Mouse (Mus musculus): ENCODE data around the gene Defb25. TPM values are rescaled to one million over a fixed set of nuclear protein-coding genes. Genes with fewer than 3 reads are reported as not detected.
A peak's percentile ranks its signal among the peaks of the same experiment; 100 is the strongest.

Gene Defb25
- total and polyA plus RNA-seq, 2 experiments from 2014 or later: not detected

DNA sequence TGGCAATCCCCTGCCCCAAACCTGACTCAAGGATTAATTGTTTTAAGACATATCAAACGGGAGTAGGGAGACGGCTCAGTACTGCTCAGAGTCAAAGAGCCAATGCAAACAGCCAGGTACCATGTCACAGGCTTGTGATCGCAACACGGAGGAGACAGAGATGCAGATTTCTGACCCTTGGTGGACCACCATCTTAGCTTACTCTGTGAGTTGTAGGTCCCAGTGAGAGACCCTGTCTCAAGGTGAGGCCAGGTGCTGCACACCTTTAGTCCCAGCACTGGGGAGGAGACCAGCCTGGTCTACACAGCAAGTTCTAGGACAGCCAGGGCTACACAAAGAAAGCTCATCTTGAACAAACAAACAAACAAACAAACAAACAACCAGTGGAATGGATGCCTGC, 14.5 kb upstream of the Defb25 start:
- Histone ChIP-seq H3K9ac (replicated peaks; ENCODE audit: low read length) (no peak overlapping the region), H3K4me2 (ENCODE audit: low read depth, low read length) (no peak overlapping the region), H3K4me3 (ENCODE audit: low read length) (no peak overlapping the region), H3K27ac (no peak overlapping the region), H3K9me3 (ENCODE audit: low read length) (no peaks in the 10 kb centered on the region), H3K36me3 (ENCODE audit: insufficient read depth, low read length) (no peaks in the 10 kb centered on the region), H3K4me1 (ENCODE audit: insufficient read depth, low read length) (0 out of 2 replicates have a peak, but pooled peaks cover 4% of the 10 kb centered on the region), H3K27me3 (ENCODE audit: insufficient read depth, low read length) (no peaks in the 10 kb centered on the region)
- no peak for TF ChIP-seq CTCF (IDR thresholded peaks at IDR 0.05; ENCODE audit: low read depth)
- DNase-seq (ENCODE audit: low spot score) (no peak), ATAC-seq (no peak)
- WGBS: 93% methylated on average over 4 of the region's 4 CpGs

DNA sequence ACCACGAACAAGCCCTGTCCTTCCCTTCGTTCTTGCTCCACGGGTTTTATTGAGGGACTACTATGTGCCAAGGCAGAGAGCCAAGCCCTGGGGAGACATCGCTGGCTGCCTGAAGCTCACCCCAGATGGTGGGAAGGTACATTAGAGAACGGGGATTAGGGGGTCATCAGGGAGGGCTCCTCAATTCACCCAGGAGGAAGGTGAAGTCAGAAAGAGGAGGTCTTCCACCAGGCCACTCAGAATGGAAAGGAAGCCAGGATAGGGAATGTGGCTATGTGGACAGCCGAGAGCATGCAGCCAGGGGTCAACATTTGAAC, 14.1 kb upstream of the Defb25 start:
- Histone ChIP-seq H3K36me3 (ENCODE audit: insufficient read depth, low read length) (no peaks in the 10 kb centered on the region), H3K9ac (replicated peaks; ENCODE audit: low read length) (no peak overlapping the region), H3K4me3 (ENCODE audit: low read length) (no peak overlapping the region), H3K27ac (no peak overlapping the region), H3K4me1 (ENCODE audit: insufficient read depth, low read length) (0 out of 2 replicates have a peak, but pooled peaks cover 4% of the 10 kb centered on the region), H3K27me3 (ENCODE audit: insufficient read depth, low read length) (no peaks in the 10 kb centered on the region), H3K9me3 (ENCODE audit: low read length) (no peaks in the 10 kb centered on the region), H3K4me2 (ENCODE audit: low read depth, low read length) (no peak overlapping the region)
- WGBS: 76% methylated on average over 6 of the region's 6 CpGs
- no peak for DNase-seq (ENCODE audit: low spot score)
- no peak for TF ChIP-seq CTCF (IDR thresholded peaks at IDR 0.05; ENCODE audit: low read depth)
- no peak for ATAC-seq

DNA sequence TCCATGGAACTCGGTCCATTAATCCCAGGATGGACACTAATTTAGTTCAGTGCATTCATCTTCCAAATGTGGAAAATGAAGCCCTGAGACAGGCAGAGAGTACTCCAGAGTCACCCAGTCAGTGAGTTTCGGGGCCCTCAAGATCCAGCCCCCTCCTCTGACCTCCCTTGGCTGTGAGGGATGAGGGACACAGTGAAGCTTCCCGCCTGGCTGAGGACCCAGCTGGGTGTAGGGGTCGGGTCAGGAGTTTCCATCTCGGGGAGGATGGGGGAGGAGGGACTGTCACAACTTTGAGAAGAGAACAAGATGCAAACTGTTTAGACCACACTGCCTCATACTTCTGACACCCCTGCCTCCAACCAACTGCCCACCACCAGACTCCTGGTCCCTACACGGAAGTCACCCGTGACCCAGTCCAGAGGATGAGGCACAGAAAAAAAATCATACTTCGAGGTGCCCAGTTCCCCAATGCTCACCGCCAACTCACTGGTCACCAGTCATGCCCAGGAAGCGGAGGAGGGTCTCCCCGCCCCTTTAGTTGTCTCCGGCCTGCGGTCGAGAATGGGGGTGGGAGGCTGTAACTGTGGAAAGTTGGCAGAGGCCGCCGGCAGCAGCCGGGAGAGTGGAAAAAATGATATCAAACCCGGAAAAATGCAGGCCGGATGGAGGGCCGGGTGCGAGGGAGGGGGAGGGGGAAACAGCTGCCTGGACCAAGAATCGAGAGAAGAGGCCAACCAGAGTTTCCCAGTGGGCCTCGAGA, 13.6 kb upstream of the Defb25 start:
- DNase-seq (ENCODE audit: low spot score) (no peak), ATAC-seq (no peak)
- H3K4me3 ChIP-seq (ENCODE audit: low read length): no peak overlapping the region
- no peak overlapping the region for H3K4me2 ChIP-seq (ENCODE audit: low read depth, low read length)
- no peak for TF ChIP-seq CTCF (IDR thresholded peaks at IDR 0.05; ENCODE audit: low read depth)
- 0 out of 2 replicates have a peak, but pooled peaks cover 4% of the 10 kb centered on the region for H3K4me1 ChIP-seq (ENCODE audit: insufficient read depth, low read length)
- 66% methylated on average over 23 of the region's 23 CpGs for WGBS
- H3K36me3 ChIP-seq (ENCODE audit: insufficient read depth, low read length): no peaks in the 10 kb centered on the region
- H3K9ac ChIP-seq (replicated peaks; ENCODE audit: low read length): no peak overlapping the region
- no peaks in the 10 kb centered on the region for H3K9me3 ChIP-seq (ENCODE audit: low read length)
- H3K27ac ChIP-seq: no peak overlapping the region
- no peaks in the 10 kb centered on the region for H3K27me3 ChIP-seq (ENCODE audit: insufficient read depth, low read length)

DNA sequence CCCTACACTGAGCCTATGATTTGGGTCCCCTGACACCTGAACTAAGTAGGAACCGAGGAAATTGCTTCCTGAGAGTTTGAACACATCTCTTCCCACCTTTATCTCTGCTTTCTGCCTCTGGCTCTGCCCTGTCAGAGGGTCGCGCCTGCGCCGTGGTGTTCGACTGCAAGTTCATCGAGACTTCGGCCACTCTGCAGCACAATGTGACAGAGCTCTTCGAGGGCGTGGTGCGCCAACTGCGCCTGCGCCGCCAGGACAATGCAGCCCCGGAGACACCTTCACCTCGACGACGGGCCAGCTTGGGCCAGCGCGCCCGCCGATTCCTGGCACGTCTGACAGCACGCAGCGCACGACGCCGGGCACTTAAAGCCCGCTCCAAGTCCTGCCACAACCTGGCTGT, 11.5 kb upstream of the Defb25 start:
- 75% methylated on average over 29 of the region's 29 CpGs for WGBS
- Histone ChIP-seq H3K4me1 (ENCODE audit: insufficient read depth, low read length) (0 out of 2 replicates have a peak, but pooled peaks cover 4% of the 10 kb centered on the region), H3K4me2 (ENCODE audit: low read depth, low read length) (no peak overlapping the region), H3K9me3 (ENCODE audit: low read length) (no peaks in the 10 kb centered on the region), H3K36me3 (ENCODE audit: insufficient read depth, low read length) (no peaks in the 10 kb centered on the region), H3K4me3 (ENCODE audit: low read length) (no peak overlapping the region), H3K27me3 (ENCODE audit: insufficient read depth, low read length) (no peaks in the 10 kb centered on the region), H3K27ac (no peak overlapping the region), H3K9ac (replicated peaks; ENCODE audit: low read length) (no peak overlapping the region)
- ATAC-seq: no peak
- no peak for DNase-seq (ENCODE audit: low spot score)
- TF ChIP-seq CTCF (IDR thresholded peaks at IDR 0.05; ENCODE audit: low read depth): no peak

GRCm38 (mm10) chr2:152633334-152633733, 10.5 kb upstream of the Defb25 start:
- Histone ChIP-seq H3K27ac (no peak overlapping the region), H3K4me1 (ENCODE audit: insufficient read depth, low read length) (0 out of 2 replicates have a peak, but pooled peaks cover 4% of the 10 kb centered on the region), H3K4me3 (ENCODE audit: low read length) (no peak overlapping the region), H3K9me3 (ENCODE audit: low read length) (no peaks in the 10 kb centered on the region), H3K36me3 (ENCODE audit: insufficient read depth, low read length) (no peaks in the 10 kb centered on the region), H3K27me3 (ENCODE audit: insufficient read depth, low read length) (peaks cover 3% of the 10 kb centered on the region; the same call in 1 of the 2 replicates), H3K9ac (replicated peaks; ENCODE audit: low read length) (no peak overlapping the region), H3K4me2 (ENCODE audit: low read depth, low read length) (no peak overlapping the region; the same call in 1 of the 2 replicates)
- WGBS: 49% methylated on average over 17 of the region's 17 CpGs
- no peak for ATAC-seq
- DNase-seq (ENCODE audit: low spot score): peak; percentile 25
- TF ChIP-seq CTCF (IDR thresholded peaks at IDR 0.05; ENCODE audit: low read depth): no peak

- no peak for TF ChIP-seq CTCF (IDR thresholded peaks at IDR 0.05; ENCODE audit: low read depth)
- H3K9me3 ChIP-seq (ENCODE audit: low read length): no peaks in the 10 kb centered on the region
- no peaks in the 10 kb centered on the region for H3K36me3 ChIP-seq (ENCODE audit: insufficient read depth, low read length)
- peaks cover 16% of the 10 kb centered on the region; the same call in 1 of the 2 replicates for H3K27me3 ChIP-seq (ENCODE audit: insufficient read depth, low read length)
- 85% methylated on average over 6 of the region's 6 CpGs for WGBS
- no peak overlapping the region for H3K9ac ChIP-seq (replicated peaks; ENCODE audit: low read length)
- H3K4me3 ChIP-seq (ENCODE audit: low read length): no peak overlapping the region
- no peak for DNase-seq (ENCODE audit: low spot score)
- no peak overlapping the region for H3K4me2 ChIP-seq (ENCODE audit: low read depth, low read length)
- no peak for ATAC-seq
- H3K27ac ChIP-seq: no peak overlapping the region
- 0 out of 2 replicates have a peak, but pooled peaks cover 8% of the 10 kb centered on the region for H3K4me1 ChIP-seq (ENCODE audit: insufficient read depth, low read length)
Measured at GRCm38 (mm10) chr2:152629904-152630303, 7.1 kb upstream of the Defb25 start.

DNA sequence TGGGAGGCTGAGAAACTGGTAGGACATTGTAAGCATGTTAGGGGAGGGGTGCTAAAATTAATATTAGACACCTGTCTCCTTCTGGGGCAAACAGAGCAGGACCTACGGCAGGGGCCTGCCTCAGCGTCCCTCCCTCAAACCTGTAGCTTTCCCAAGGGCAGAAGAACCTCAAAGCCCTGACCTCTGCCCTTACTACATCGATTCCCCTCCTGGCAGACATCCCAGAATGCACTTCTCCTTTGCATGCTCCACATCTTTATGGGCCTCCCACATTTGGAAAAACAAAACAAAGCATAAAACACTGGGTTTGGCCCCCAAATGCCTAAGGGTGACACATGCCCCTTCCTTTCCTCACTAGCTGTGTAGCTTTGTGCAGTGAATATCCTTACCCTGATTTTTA, 6.4 kb upstream of the Defb25 start:
- Histone ChIP-seq H3K4me2 (ENCODE audit: low read depth, low read length) (no peak overlapping the region), H3K4me1 (ENCODE audit: insufficient read depth, low read length) (0 out of 2 replicates have a peak, but pooled peaks cover 8% of the 10 kb centered on the region), H3K27me3 (ENCODE audit: insufficient read depth, low read length) (peaks cover 16% of the 10 kb centered on the region; the same call in 1 of the 2 replicates), H3K9ac (replicated peaks; ENCODE audit: low read length) (no peak overlapping the region), H3K36me3 (ENCODE audit: insufficient read depth, low read length) (no peaks in the 10 kb centered on the region), H3K4me3 (ENCODE audit: low read length) (no peak overlapping the region), H3K9me3 (ENCODE audit: low read length) (no peaks in the 10 kb centered on the region), H3K27ac (no peak overlapping the region)
- 68% methylated on average over 3 of the region's 3 CpGs for WGBS
- no peak for DNase-seq (ENCODE audit: low spot score)
- TF ChIP-seq CTCF (IDR thresholded peaks at IDR 0.05; ENCODE audit: low read depth): no peak
- no peak for ATAC-seq

Data from hindbrain, postnatal 0 days (tissue).